Mouse (Mus musculus): ENCODE data around the gene Mrpl4. TPM values are rescaled to one million over a fixed set of nuclear protein-coding genes. Genes with fewer than 3 reads are reported as not detected.
A peak's percentile ranks its signal among the peaks of the same experiment; 100 is the strongest.
"Not testable (repeated sequence)": the region's sequence is repeated elsewhere in the genome, so short reads cannot be mapped to it uniquely, and the experiment has no call there.

Gene Mrpl4
- polyA plus RNA-seq, 1 experiment from 2014 or later, result 119 TPM

GRCm38 (mm10) chr9:21008007-21008406, 5.5 kb downstream of the Mrpl4 start:
- Histone ChIP-seq H3K9ac (ENCODE audit: low read length) (no peak overlapping the region), H3K9me3 (ENCODE audit: control insufficient read depth, low read length) (no peaks in the 10 kb centered on the region), H3K4me3 (ENCODE audit: low read depth, low read length) (no peak overlapping the region), H3K4me2 (ENCODE audit: low read depth, low read length, severe bottlenecking) (no peak overlapping the region), H3K27ac (ENCODE audit: low read depth, low read length) (no peak overlapping the region), H3K27me3 (ENCODE audit: control insufficient read depth, insufficient read depth, low read length) (no peaks in the 10 kb centered on the region), H3K4me1 (replicated peaks; ENCODE audit: control insufficient read depth, insufficient read depth, low read length) (no peaks in the 10 kb centered on the region), H3K36me3 (ENCODE audit: control insufficient read depth, insufficient read depth, low read length) (no peaks in the 10 kb centered on the region; the same call in 1 of the 2 replicates)
- no peak for DNase-seq (ENCODE audit: low spot score)
- WGBS, result 86% methylated on average over 7 of the region's 7 CpGs
- ATAC-seq (replicated peaks; ENCODE audit: low FRiP score), result no peak

GRCm38 (mm10) chr9:21010362-21010761, 7.8 kb downstream of the Mrpl4 start:
- DNase-seq (ENCODE audit: low spot score) (no peak), ATAC-seq (replicated peaks; ENCODE audit: low FRiP score) (no peak)
- Histone ChIP-seq H3K27ac (ENCODE audit: low read depth, low read length) (no peak overlapping the region), H3K36me3 (ENCODE audit: control insufficient read depth, insufficient read depth, low read length) (no peaks in the 10 kb centered on the region; the same call in 1 of the 2 replicates), H3K9ac (ENCODE audit: low read length) (no peak overlapping the region), H3K27me3 (ENCODE audit: control insufficient read depth, insufficient read depth, low read length) (peaks cover 9% of the 10 kb centered on the region), H3K9me3 (ENCODE audit: control insufficient read depth, low read length) (no peaks in the 10 kb centered on the region), H3K4me1 (replicated peaks; ENCODE audit: control insufficient read depth, insufficient read depth, low read length) (0 out of 2 replicates have a peak, but pooled peaks cover 3% of the 10 kb centered on the region), H3K4me3 (ENCODE audit: low read depth, low read length) (no peak overlapping the region), H3K4me2 (ENCODE audit: low read depth, low read length, severe bottlenecking) (no peak overlapping the region)
- 76% methylated on average over 2 of the region's 2 CpGs for WGBS

- not testable (repeated sequence) for H3K36me3 ChIP-seq (ENCODE audit: control insufficient read depth, insufficient read depth, low read length); H3K9ac ChIP-seq (ENCODE audit: low read length); H3K4me3 ChIP-seq (ENCODE audit: low read depth, low read length); DNase-seq (ENCODE audit: low spot score); H3K9me3 ChIP-seq (ENCODE audit: control insufficient read depth, low read length); H3K4me2 ChIP-seq (ENCODE audit: low read depth, low read length, severe bottlenecking); H3K27ac ChIP-seq (ENCODE audit: low read depth, low read length); ATAC-seq (replicated peaks; ENCODE audit: low FRiP score); H3K4me1 ChIP-seq (replicated peaks; ENCODE audit: control insufficient read depth, insufficient read depth, low read length)
- H3K27me3 ChIP-seq (ENCODE audit: control insufficient read depth, insufficient read depth, low read length), result peaks cover 16% of the 10 kb centered on the region
- WGBS, result 77% methylated on average over 9 of the region's 9 CpGs
Measured at GRCm38 (mm10) chr9:21010939-21011541, 8.5 kb downstream of the Mrpl4 start.

- Histone ChIP-seq H3K36me3 (ENCODE audit: control insufficient read depth, insufficient read depth, low read length) (no peaks in the 10 kb centered on the region; the same call in 1 of the 2 replicates), H3K4me3 (ENCODE audit: low read depth, low read length) (no peak overlapping the region), H3K27me3 (ENCODE audit: control insufficient read depth, insufficient read depth, low read length) (peaks cover 25% of the 10 kb centered on the region), H3K4me1 (replicated peaks; ENCODE audit: control insufficient read depth, insufficient read depth, low read length) (peaks cover 9% of the 10 kb centered on the region; the same call in 1 of the 2 replicates), H3K27ac (ENCODE audit: low read depth, low read length) (no peak overlapping the region), H3K4me2 (ENCODE audit: low read depth, low read length, severe bottlenecking) (no peak overlapping the region), H3K9ac (ENCODE audit: low read length) (no peak overlapping the region), H3K9me3 (ENCODE audit: control insufficient read depth, low read length) (no peaks in the 10 kb centered on the region)
- no peak for DNase-seq (ENCODE audit: low spot score)
- WGBS, result 78% methylated on average over 5 of the region's 5 CpGs
- ATAC-seq (replicated peaks; ENCODE audit: low FRiP score), result no peak
Measured at GRCm38 (mm10) chr9:21011846-21012312, 9.3 kb downstream of the Mrpl4 start.

- Histone ChIP-seq H3K4me2 (ENCODE audit: low read depth, low read length, severe bottlenecking) (no peak overlapping the region), H3K36me3 (ENCODE audit: control insufficient read depth, insufficient read depth, low read length) (no peaks in the 10 kb centered on the region; the same call in 1 of the 2 replicates), H3K9ac (ENCODE audit: low read length) (no peak overlapping the region), H3K9me3 (ENCODE audit: control insufficient read depth, low read length) (no peaks in the 10 kb centered on the region), H3K4me3 (ENCODE audit: low read depth, low read length) (no peak overlapping the region), H3K27ac (ENCODE audit: low read depth, low read length) (no peak overlapping the region), H3K4me1 (replicated peaks; ENCODE audit: control insufficient read depth, insufficient read depth, low read length) (peaks cover 9% of the 10 kb centered on the region; the same call in 1 of the 2 replicates), H3K27me3 (ENCODE audit: control insufficient read depth, insufficient read depth, low read length) (peaks cover 28% of the 10 kb centered on the region)
- DNase-seq (ENCODE audit: low spot score), result no peak
- 50% methylated on average over 1 of the region's 1 CpGs for WGBS
- no peak for ATAC-seq (replicated peaks; ENCODE audit: low FRiP score)
Measured at GRCm38 (mm10) chr9:21012368-21012767, 9.8 kb downstream of the Mrpl4 start.

GRCm38 (mm10) chr9:21014691-21015570, 12.4 kb downstream of the Mrpl4 start:
- Histone ChIP-seq H3K9me3 (ENCODE audit: control insufficient read depth, low read length) (no peaks in the 10 kb centered on the region), H3K27ac (ENCODE audit: low read depth, low read length) (no peak overlapping the region), H3K27me3 (ENCODE audit: control insufficient read depth, insufficient read depth, low read length) (peaks cover 36% of the 10 kb centered on the region), H3K9ac (ENCODE audit: low read length) (no peak overlapping the region), H3K4me1 (replicated peaks; ENCODE audit: control insufficient read depth, insufficient read depth, low read length) (peaks cover 9% of the 10 kb centered on the region; the same call in 1 of the 2 replicates), H3K36me3 (ENCODE audit: control insufficient read depth, insufficient read depth, low read length) (no peaks in the 10 kb centered on the region), H3K4me2 (ENCODE audit: low read depth, low read length, severe bottlenecking) (0 out of 2 replicates have a peak overlapping the region, but pooled peaks have one; percentile 32), H3K4me3 (ENCODE audit: low read depth, low read length) (peak overlapping the region; percentile 18; the same call in 1 of the 2 replicates)
- ATAC-seq (replicated peaks; ENCODE audit: low FRiP score), result no peak
- DNase-seq (ENCODE audit: low spot score), result no peak
- WGBS, result 4% methylated on average over 28 of the region's 29 CpGs

GRCm38 (mm10) chr9:21015571-21016130, 13.1 kb downstream of the Mrpl4 start, which contains the start of gene Icam1:
Gene Icam1, plus strand, starts transcription at chr9:21015985.
- peaks cover 9% of the 10 kb centered on the region; the same call in 1 of the 2 replicates for H3K4me1 ChIP-seq (replicated peaks; ENCODE audit: control insufficient read depth, insufficient read depth, low read length)
- WGBS, result under 1% methylated on average over 30 of the region's 30 CpGs
- H3K4me2 ChIP-seq (ENCODE audit: low read depth, low read length, severe bottlenecking), result peak within 1 kb of the TSS; percentile 32
- H3K27me3 ChIP-seq (ENCODE audit: control insufficient read depth, insufficient read depth, low read length), result peaks cover 36% of the 10 kb centered on the region
- no peak for DNase-seq (ENCODE audit: low spot score)
- ATAC-seq (replicated peaks; ENCODE audit: low FRiP score), result no peak
- no peak within 1 kb of the TSS for H3K27ac ChIP-seq (ENCODE audit: low read depth, low read length)
- H3K9ac ChIP-seq (ENCODE audit: low read length), result no peak within 1 kb of the TSS; the same call in 1 of the 2 replicates
- H3K36me3 ChIP-seq (ENCODE audit: control insufficient read depth, insufficient read depth, low read length), result no peaks in the 10 kb centered on the region
- no peaks in the 10 kb centered on the region for H3K9me3 ChIP-seq (ENCODE audit: control insufficient read depth, low read length)
- H3K4me3 ChIP-seq (ENCODE audit: low read depth, low read length), result peak within 1 kb of the TSS; percentile 18

All from forebrain, embryonic 11.5 days (tissue).